Mouse (Mus musculus) macrophage (primary cell): ENCODE measurements around the gene Rbm47. TPM values are rescaled to one million over a fixed set of nuclear protein-coding genes. Genes with fewer than 3 reads are reported as not detected.
"Not testable (repeated sequence)": the region's sequence is repeated elsewhere in the genome, so short reads cannot be mapped to it uniquely, and the experiment has no call there.

Experiments
- H3K27ac ChIP-seq: fragments of 350-480 bp; formaldehyde crosslinking; 2 replicates; pipeline ENCODE4 v1.9.0; 2021
- H3K36me3 ChIP-seq: fragments of 350-480 bp; formaldehyde crosslinking; 2 replicates; pipeline ENCODE4 v1.9.0; 2021; ENCODE audit errors: inconsistent target
- H3K4me3 ChIP-seq: fragments of 350-480 bp; formaldehyde crosslinking; 2 replicates; pipeline ENCODE4 v1.9.0; 2021; ENCODE audit errors: inconsistent target
- H3K79me2 ChIP-seq: fragments of 350-480 bp; formaldehyde crosslinking; 2 replicates; pipeline ENCODE4 v1.9.0; 2021; ENCODE audit errors: inconsistent target
- WGBS: methylation state at CpG from one replicate; pipeline ENCODE4 v1.1.7; 2026; ENCODE audit warnings: inconsistent platforms; ENCODE audit not compliant: missing documents; 5-methylcytosine and 5-hydroxymethylcytosine counted together
- polyA plus RNA-seq: library from polyadenylated mRNA; stranded (reverse); fragments of 250-400 nt; gene quantifications from 3 replicates; pipeline ENCODE4 v1.2.4, GENCODE M21; 2018; ENCODE audit warnings: inconsistent platforms

The Rbm47 gene
- polyA plus RNA-seq, 1 experiment from 2014 or later = 41.0 TPM

GRCm38 (mm10) chr5:66005041-66005678 lies 167.8 kb downstream of the Rbm47 start:
- Histone ChIP-seq H3K4me3 (no peak overlapping the region), H3K27ac (no peak overlapping the region), H3K36me3 (no peaks in the 10 kb centered on the region), H3K79me2 (no peaks in the 10 kb centered on the region)
- WGBS = 36% methylated on average over 16 of the region's 16 CpGs

- WGBS = 81% methylated on average over 13 of the region's 14 CpGs
- Histone ChIP-seq H3K4me3 (no peak within 1 kb of the TSS), H3K27ac (no peak within 1 kb of the TSS), H3K36me3 (no peaks in the 10 kb centered on the region), H3K79me2 (no peaks in the 10 kb centered on the region)
Measured at GRCm38 (mm10) chr5:66004134-66004925, 168.6 kb downstream of the Rbm47 start, which contains the start of gene 9130230L23Rik. TSS of gene 9130230L23Rik (minus strand) at chr5:66004285.

- H3K36me3 ChIP-seq = no peaks in the 10 kb centered on the region
- H3K79me2 ChIP-seq = no peaks in the 10 kb centered on the region
- WGBS = 91% methylated on average over 5 of the region's 5 CpGs
- no peak overlapping the region for H3K27ac ChIP-seq
- H3K4me3 ChIP-seq = no peak overlapping the region
Measured at GRCm38 (mm10) chr5:66001232-66001631, 171.7 kb downstream of the Rbm47 start.

- Histone ChIP-seq H3K79me2 (no peaks in the 10 kb centered on the region), H3K27ac (no peak overlapping the region), H3K4me3 (no peak overlapping the region), H3K36me3 (no peaks in the 10 kb centered on the region)
- WGBS = 37% methylated on average over 6 of the region's 6 CpGs
Measured at GRCm38 (mm10) chr5:66000567-66001125, 172.3 kb downstream of the Rbm47 start.

GRCm38 (mm10) chr5:66000074-66000473 lies 172.8 kb downstream of the Rbm47 start:
- no peak overlapping the region for H3K27ac ChIP-seq
- 96% methylated on average over 7 of the region's 7 CpGs for whole genome bisulfite sequencing
- H3K79me2 ChIP-seq = no peaks in the 10 kb centered on the region
- H3K36me3 ChIP-seq = no peaks in the 10 kb centered on the region
- no peak overlapping the region for H3K4me3 ChIP-seq

- H3K4me3 ChIP-seq = no peak overlapping the region
- H3K27ac ChIP-seq = no peak overlapping the region
- 89% methylated on average over 7 of the region's 7 CpGs for WGBS
- H3K79me2 ChIP-seq = no peaks in the 10 kb centered on the region
- no peaks in the 10 kb centered on the region for H3K36me3 ChIP-seq
Measured at GRCm38 (mm10) chr5:65999106-65999505, 173.8 kb downstream of the Rbm47 start.

- H3K79me2 ChIP-seq = no peaks in the 10 kb centered on the region
Measured at GRCm38 (mm10) chr5:65997813-65998212, 175.1 kb downstream of the Rbm47 start.

GRCm38 (mm10) chr5:65994643-65995042 lies 178.3 kb downstream of the Rbm47 start:
- H3K36me3 ChIP-seq = no peaks in the 10 kb centered on the region
- WGBS = 94% methylated on average over 6 of the region's 6 CpGs

More at GRCm38 (mm10) chr5:65997813-65998212, 175.1 kb downstream of the Rbm47 start:
- no peaks in the 10 kb centered on the region for H3K36me3 ChIP-seq
- H3K27ac ChIP-seq = no peak overlapping the region
- H3K4me3 ChIP-seq = no peak overlapping the region

GRCm38 (mm10) chr5:65991191-65991590 lies 181.7 kb downstream of the Rbm47 start:
- H3K79me2 ChIP-seq = no peaks in the 10 kb centered on the region
- WGBS = 47% methylated on average over 2 of the region's 2 CpGs
- no peak overlapping the region for H3K4me3 ChIP-seq
- no peaks in the 10 kb centered on the region for H3K36me3 ChIP-seq
- peak overlapping the region; percentile 60 for H3K27ac ChIP-seq

More at GRCm38 (mm10) chr5:65994643-65995042, 178.3 kb downstream of the Rbm47 start:
- H3K27ac ChIP-seq = no peak overlapping the region
- H3K79me2 ChIP-seq = no peaks in the 10 kb centered on the region
- H3K4me3 ChIP-seq = no peak overlapping the region

- H3K79me2 ChIP-seq, H3K36me3 ChIP-seq, H3K4me3 ChIP-seq: not testable (repeated sequence)
- WGBS = 79% methylated on average over 3 of the region's 3 CpGs
- peak overlapping the region; percentile 68 for H3K27ac ChIP-seq
Measured at GRCm38 (mm10) chr5:65987004-65987403, 185.9 kb downstream of the Rbm47 start.

GRCm38 (mm10) chr5:65986426-65986825 lies 186.5 kb downstream of the Rbm47 start:
- Histone ChIP-seq H3K27ac (peak overlapping the region; percentile 68), H3K4me3 (no peak overlapping the region), H3K79me2 (no peaks in the 10 kb centered on the region), H3K36me3 (no peaks in the 10 kb centered on the region)
- WGBS = 63% methylated on average over 5 of the region's 5 CpGs

GRCm38 (mm10) chr5:65975731-65976130 lies 197.2 kb downstream of the Rbm47 start:
- Histone ChIP-seq H3K27ac (no peak overlapping the region), H3K4me3 (no peak overlapping the region), H3K79me2 (no peaks in the 10 kb centered on the region), H3K36me3 (no peaks in the 10 kb centered on the region)
- WGBS = 95% methylated on average over 6 of the region's 13 CpGs

- Histone ChIP-seq H3K4me3 (no peak overlapping the region), H3K79me2 (no peaks in the 10 kb centered on the region), H3K36me3 (no peaks in the 10 kb centered on the region), H3K27ac (peak overlapping the region; percentile 72)
- WGBS = 4% methylated on average over 2 of the region's 2 CpGs
Measured at GRCm38 (mm10) chr5:65973189-65973588, 199.7 kb downstream of the Rbm47 start.

GRCm38 (mm10) chr5:65968004-65968403 lies 204.9 kb downstream of the Rbm47 start:
- Histone ChIP-seq H3K27ac (no peak overlapping the region), H3K36me3 (no peaks in the 10 kb centered on the region), H3K79me2 (no peaks in the 10 kb centered on the region), H3K4me3 (no peak overlapping the region)
- WGBS = 92% methylated on average over 3 of the region's 3 CpGs

- 92% methylated on average over 12 of the region's 12 CpGs for WGBS
- no peaks in the 10 kb centered on the region for H3K36me3 ChIP-seq
- no peaks in the 10 kb centered on the region for H3K79me2 ChIP-seq
- H3K4me3 ChIP-seq = no peak overlapping the region
- H3K27ac ChIP-seq = no peak overlapping the region
Measured at GRCm38 (mm10) chr5:65967091-65967490, 205.8 kb downstream of the Rbm47 start.
